Mouse (Mus musculus) liver, embryonic 13.5 days (tissue): Measurements from ENCODE around the gene Thada. TPM values are rescaled to one million over a fixed set of nuclear protein-coding genes. Genes with fewer than 3 reads are reported as not detected.

Experiments
- ATAC-seq: fragments of 200-750 bp; cut with Nextera tagmentation; 2 replicates; pipeline ENCODE4 v1.8.0; 2017; ENCODE audit warnings: low read depth, mild to moderate bottlenecking, moderate number of reproducible peaks, moderate library complexity
- DNase-seq: peaks from one replicate; pipeline ENCODE4 v3.0.0; 2022
- H3K27ac ChIP-seq: fragments of 300-500 bp; sonication (generic); 2 replicates; pipeline ENCODE4 v1.5.1; 2015; ENCODE audit warnings: moderate library complexity, mild to moderate bottlenecking, inconsistent platforms
- H3K27me3 ChIP-seq: fragments of 300-500 bp; sonication (generic); 2 replicates; pipeline ENCODE4 v1.6.1; 2015; ENCODE audit warnings: mild to moderate bottlenecking, inconsistent platforms
- H3K36me3 ChIP-seq: fragments of 300-500 bp; sonication (generic); 2 replicates; pipeline ENCODE4 v1.6.1; 2015; ENCODE audit warnings: mild to moderate bottlenecking, inconsistent platforms
- H3K4me1 ChIP-seq: fragments of 300-500 bp; sonication (generic); replicated peaks from 2 replicates; pipeline ENCODE4 v1.6.1; 2015; ENCODE audit warnings: inconsistent platforms
- H3K4me2 ChIP-seq: fragments of 300-500 bp; sonication (generic); 2 replicates; pipeline ENCODE4 v1.6.1; 2015; ENCODE audit warnings: inconsistent platforms, mild to moderate bottlenecking, moderate library complexity
- H3K4me3 ChIP-seq: fragments of 300-500 bp; sonication (generic); replicated peaks from 2 replicates; pipeline ENCODE4 v1.5.1; 2015; ENCODE audit warnings: mild to moderate bottlenecking, inconsistent platforms
- H3K9ac ChIP-seq: fragments of 300-500 bp; sonication (generic); 2 replicates; pipeline ENCODE4 v1.6.1; 2015; ENCODE audit warnings: mild to moderate bottlenecking, inconsistent platforms
- H3K9me3 ChIP-seq: fragments of 300-500 bp; sonication (generic); replicated peaks from 2 replicates; pipeline ENCODE4 v1.6.1; 2016; ENCODE audit warnings: inconsistent platforms
- WGBS: fragments of 180-500 bp; shearing (Covaris S2); methylation state at CpG from one replicate; pipeline ENCODE4 v1.1.7; 2015; ENCODE audit not compliant: insufficient replicate concordance; 5-methylcytosine and 5-hydroxymethylcytosine counted together
- polyA plus RNA-seq: library from polyadenylated mRNA; unstranded; fragments of >200 nt; fragmentation: Nextera tagmentation; extraction: Ambion mirVana; gene quantifications from 2 replicates; pipeline ENCODE4 v1.2.1, GENCODE M21; 2015

Gene Thada
- polyA plus RNA-seq, 1 experiment from 2014 or later: 3.0 TPM

DNA sequence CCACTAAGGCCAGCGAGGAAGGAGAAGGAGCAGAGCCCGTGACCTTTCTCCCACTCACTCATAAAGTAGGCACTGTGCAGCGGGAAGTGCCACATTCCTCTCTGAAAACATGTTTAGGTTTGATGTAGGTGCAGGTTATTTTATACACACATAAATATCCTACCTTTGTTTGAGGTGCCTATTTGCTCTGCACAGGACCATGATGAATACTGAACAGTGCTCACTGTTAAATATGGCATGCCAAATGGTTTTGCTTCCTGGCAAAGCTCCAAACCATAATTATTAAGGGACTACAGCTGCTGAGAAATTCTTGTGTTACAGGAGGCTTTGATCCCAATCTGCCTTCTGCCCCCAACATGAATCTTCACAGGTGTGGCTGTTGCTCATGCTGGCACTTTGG lies 259.8 kb downstream of the Thada start:
- Histone ChIP-seq H3K4me2 (no peak overlapping the region), H3K27me3 (no peaks in the 10 kb centered on the region), H3K4me1 (peaks cover 6% of the 10 kb centered on the region), H3K9ac (no peak overlapping the region), H3K36me3 (peaks cover 19% of the 10 kb centered on the region; the same call in 1 of the 2 replicates), H3K27ac (no peak overlapping the region), H3K9me3 (no peaks in the 10 kb centered on the region), H3K4me3 (no peak overlapping the region)
- 79% methylated on average over 3 of the region's 3 CpGs for WGBS
- DNase-seq: no peak
- ATAC-seq: no peak

DNA sequence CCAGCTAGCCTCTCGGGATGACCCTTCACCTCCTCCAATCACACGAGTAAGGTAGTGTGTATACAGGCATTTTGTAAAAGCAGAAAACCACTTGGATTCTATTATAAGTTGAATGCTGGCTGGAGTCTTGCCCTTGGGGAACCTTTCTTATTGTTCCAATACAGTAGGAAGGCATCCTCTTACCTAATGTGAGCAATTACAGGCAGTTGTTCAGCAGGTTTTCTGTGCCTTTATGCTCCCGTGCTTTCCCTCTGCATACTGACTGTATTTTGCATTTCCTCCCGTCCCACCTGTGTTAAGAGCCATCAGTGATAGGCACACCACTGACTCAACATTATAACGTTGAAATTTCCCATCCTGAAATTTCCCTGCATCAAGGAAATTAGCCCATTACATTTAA lies 261.0 kb downstream of the Thada start:
- DNase-seq (no peak), ATAC-seq (no peak)
- H3K27ac ChIP-seq: no peak overlapping the region

DNA sequence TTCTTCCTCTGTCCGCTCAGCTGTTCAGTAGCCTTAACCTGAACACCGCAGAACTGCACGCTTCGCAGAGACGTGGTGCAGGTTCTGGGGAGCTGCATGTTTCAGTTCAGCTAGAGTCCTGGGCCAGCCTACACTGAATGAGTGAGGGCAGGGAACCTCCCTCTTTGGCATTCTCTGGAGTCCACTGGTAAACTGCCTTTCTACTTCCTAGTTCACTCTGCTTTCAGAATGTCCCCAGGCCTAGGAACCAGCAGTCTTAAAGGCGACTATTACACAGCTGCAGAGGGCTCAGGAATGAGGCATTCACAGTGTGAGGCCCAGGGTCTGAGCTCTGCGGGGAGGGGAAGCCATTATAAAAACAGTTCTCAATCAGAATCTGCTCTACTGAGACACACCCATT lies 262.7 kb downstream of the Thada start:
- Histone ChIP-seq H3K4me2 (no peak overlapping the region), H3K36me3 (peaks cover 17% of the 10 kb centered on the region; the same call in 1 of the 2 replicates), H3K9me3 (no peaks in the 10 kb centered on the region), H3K27me3 (no peaks in the 10 kb centered on the region), H3K4me1 (peaks cover 8% of the 10 kb centered on the region), H3K9ac (no peak overlapping the region), H3K27ac (no peak overlapping the region), H3K4me3 (no peak overlapping the region)
- DNase-seq (no peak), ATAC-seq (no peak)
- 80% methylated on average over 7 of the region's 7 CpGs for WGBS

More for the DNA sequence above, 261.0 kb downstream of the Thada start:
- H3K4me1 ChIP-seq: peaks cover 6% of the 10 kb centered on the region
- no peaks in the 10 kb centered on the region for H3K9me3 ChIP-seq
- H3K27me3 ChIP-seq: no peaks in the 10 kb centered on the region
- H3K4me3 ChIP-seq: no peak overlapping the region
- no peak overlapping the region for H3K4me2 ChIP-seq
- whole genome bisulfite sequencing: 71% methylated on average over 5 of the region's 5 CpGs
- H3K36me3 ChIP-seq: peaks cover 17% of the 10 kb centered on the region; the same call in 1 of the 2 replicates
- H3K9ac ChIP-seq: no peak overlapping the region

DNA sequence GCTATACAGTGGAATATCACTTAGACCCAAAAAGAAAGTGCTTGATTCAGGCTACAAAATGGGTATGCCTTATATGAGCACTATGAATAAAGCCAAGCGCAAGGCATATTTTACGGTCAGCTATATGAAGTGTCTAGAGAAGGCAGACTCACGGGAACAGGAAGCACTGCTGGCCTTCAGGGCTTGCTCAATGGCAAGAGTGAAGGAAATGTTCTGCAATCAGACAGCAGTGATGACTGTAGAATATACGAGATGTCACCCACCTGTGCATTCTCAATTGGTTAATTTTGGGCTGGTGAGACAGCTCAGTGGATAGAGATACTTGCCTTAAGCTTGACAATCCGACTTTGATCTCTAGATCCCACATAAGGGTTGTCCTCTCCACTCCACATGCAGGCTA lies 264.8 kb downstream of the Thada start:
- 79% methylated on average over 5 of the region's 5 CpGs for WGBS
- ATAC-seq (no peak), DNase-seq (no peak)
- no peak overlapping the region for H3K4me3 ChIP-seq
- no peaks in the 10 kb centered on the region for H3K27me3 ChIP-seq
- no peak overlapping the region for H3K27ac ChIP-seq
- peaks cover 9% of the 10 kb centered on the region; the same call in 1 of the 2 replicates for H3K36me3 ChIP-seq
- no peaks in the 10 kb centered on the region for H3K9me3 ChIP-seq
- peaks cover 12% of the 10 kb centered on the region for H3K4me1 ChIP-seq
- no peak overlapping the region for H3K4me2 ChIP-seq
- H3K9ac ChIP-seq: no peak overlapping the region

DNA sequence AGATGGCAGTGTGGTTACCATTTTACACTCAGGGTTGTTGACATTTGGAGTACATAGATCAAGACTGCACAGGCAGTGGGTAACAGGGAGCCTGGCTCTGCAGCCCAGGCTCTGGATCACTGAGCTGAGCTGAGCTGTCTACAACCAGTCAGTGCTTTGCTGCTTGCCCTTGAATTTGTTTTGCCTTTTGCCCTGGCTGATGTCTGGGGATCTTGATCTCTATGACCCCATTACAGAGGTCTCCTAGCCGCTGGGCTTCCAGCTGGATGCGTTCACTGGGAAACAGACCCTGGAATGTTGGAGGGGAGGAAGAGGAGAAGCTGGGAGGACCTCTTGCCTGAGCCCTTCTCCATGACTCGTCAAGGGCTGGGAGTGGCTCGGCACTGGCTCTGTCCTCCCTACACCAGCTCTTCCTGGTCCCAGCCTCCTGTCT lies 268.1 kb downstream of the Thada start:
- DNase-seq: no peak
- WGBS: 70% methylated on average over 4 of the region's 4 CpGs
- ATAC-seq: no peak; the same call in 1 of the 2 replicates
- no peak overlapping the region for H3K4me2 ChIP-seq
- peaks cover 5% of the 10 kb centered on the region for H3K36me3 ChIP-seq
- H3K9ac ChIP-seq: no peak overlapping the region
- no peaks in the 10 kb centered on the region for H3K9me3 ChIP-seq
- no peak overlapping the region for H3K4me3 ChIP-seq
- no peaks in the 10 kb centered on the region for H3K27me3 ChIP-seq
- peaks cover 9% of the 10 kb centered on the region for H3K4me1 ChIP-seq
- no peak overlapping the region; the same call in 1 of the 2 replicates for H3K27ac ChIP-seq

DNA sequence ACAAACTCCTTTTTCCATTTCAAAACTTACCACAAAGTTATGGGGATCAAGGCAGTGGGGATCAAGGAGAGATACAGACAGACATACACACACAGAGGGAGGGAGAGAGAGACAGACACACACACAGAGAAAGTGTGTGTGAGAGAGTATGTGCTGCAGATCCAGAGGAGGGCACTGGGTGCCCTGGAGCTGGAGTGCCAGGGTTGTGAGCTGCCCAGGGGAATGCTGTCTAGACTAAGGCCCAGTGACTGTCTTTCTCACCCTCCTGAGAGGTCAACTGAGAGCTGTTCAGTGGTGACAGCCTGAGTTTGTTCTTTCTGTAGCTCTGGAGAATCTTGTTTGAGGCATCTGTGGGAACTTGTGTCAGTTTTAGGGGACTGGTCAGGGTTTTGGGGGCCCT lies 269.7 kb downstream of the Thada start:
- H3K27me3 ChIP-seq: no peaks in the 10 kb centered on the region

DNA sequence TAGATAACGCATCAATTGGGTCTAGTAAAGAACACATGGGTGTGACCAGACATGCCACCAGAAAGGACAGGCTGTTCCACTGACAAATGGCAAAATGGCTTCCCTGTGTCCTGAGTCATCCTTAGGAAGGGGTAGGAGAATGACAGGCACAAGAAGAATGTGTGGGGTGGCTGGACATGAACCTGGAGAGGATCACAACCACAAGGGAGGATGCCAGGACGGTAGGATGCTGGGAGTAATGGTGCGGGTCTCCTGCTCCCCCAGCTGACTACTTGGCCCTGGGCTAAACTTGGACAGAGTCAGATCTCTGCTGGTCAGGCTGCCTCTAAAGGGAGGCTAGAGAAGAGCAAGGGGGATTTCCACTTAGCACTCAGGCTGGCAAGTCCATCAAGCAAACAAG lies 270.2 kb downstream of the Thada start:
- whole genome bisulfite sequencing: 76% methylated on average over 3 of the region's 3 CpGs
- no peaks in the 10 kb centered on the region for H3K9me3 ChIP-seq
- DNase-seq: no peak

More for the DNA sequence above, 269.7 kb downstream of the Thada start:
- Histone ChIP-seq H3K27ac (no peak overlapping the region), H3K9me3 (no peaks in the 10 kb centered on the region), H3K4me2 (no peak overlapping the region), H3K36me3 (peaks cover 19% of the 10 kb centered on the region), H3K4me1 (peaks cover 9% of the 10 kb centered on the region), H3K4me3 (no peak overlapping the region), H3K9ac (no peak overlapping the region)
- ATAC-seq: no peak
- no peak for DNase-seq

DNA sequence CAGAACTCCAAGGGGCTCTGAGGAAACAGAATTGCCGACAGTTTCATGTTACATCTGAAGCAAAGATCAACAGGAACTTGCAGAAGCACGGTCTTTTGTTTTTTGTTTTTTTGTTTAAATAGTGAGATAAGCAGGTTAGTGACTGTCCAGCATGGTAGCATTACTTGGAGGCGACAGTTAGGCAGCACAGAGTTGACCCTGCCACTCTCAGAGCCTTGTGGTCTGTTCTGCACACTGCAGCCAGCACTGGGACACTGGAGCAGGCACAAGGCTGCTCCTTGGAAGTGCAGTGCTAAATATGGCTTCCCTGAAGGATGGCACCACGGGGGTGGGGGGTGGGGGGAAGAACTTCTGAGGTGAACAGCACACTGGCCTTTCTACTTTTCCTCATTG lies 271.0 kb downstream of the Thada start:
- DNase-seq (no peak), ATAC-seq (no peak)
- no peak overlapping the region for H3K27ac ChIP-seq
- peaks cover 20% of the 10 kb centered on the region for H3K4me1 ChIP-seq
- peaks cover 24% of the 10 kb centered on the region for H3K36me3 ChIP-seq
- H3K4me2 ChIP-seq: no peak overlapping the region
- 37% methylated on average over 4 of the region's 4 CpGs for WGBS
- H3K4me3 ChIP-seq: no peak overlapping the region
- H3K27me3 ChIP-seq: no peaks in the 10 kb centered on the region
- no peaks in the 10 kb centered on the region for H3K9me3 ChIP-seq
- no peak overlapping the region for H3K9ac ChIP-seq

More for the DNA sequence above, 270.2 kb downstream of the Thada start:
- peaks cover 12% of the 10 kb centered on the region for H3K4me1 ChIP-seq
- H3K27ac ChIP-seq: no peak overlapping the region
- no peak for ATAC-seq
- H3K9ac ChIP-seq: no peak overlapping the region
- no peak overlapping the region for H3K4me2 ChIP-seq
- peaks cover 19% of the 10 kb centered on the region for H3K36me3 ChIP-seq
- no peaks in the 10 kb centered on the region for H3K27me3 ChIP-seq
- no peak overlapping the region for H3K4me3 ChIP-seq

DNA sequence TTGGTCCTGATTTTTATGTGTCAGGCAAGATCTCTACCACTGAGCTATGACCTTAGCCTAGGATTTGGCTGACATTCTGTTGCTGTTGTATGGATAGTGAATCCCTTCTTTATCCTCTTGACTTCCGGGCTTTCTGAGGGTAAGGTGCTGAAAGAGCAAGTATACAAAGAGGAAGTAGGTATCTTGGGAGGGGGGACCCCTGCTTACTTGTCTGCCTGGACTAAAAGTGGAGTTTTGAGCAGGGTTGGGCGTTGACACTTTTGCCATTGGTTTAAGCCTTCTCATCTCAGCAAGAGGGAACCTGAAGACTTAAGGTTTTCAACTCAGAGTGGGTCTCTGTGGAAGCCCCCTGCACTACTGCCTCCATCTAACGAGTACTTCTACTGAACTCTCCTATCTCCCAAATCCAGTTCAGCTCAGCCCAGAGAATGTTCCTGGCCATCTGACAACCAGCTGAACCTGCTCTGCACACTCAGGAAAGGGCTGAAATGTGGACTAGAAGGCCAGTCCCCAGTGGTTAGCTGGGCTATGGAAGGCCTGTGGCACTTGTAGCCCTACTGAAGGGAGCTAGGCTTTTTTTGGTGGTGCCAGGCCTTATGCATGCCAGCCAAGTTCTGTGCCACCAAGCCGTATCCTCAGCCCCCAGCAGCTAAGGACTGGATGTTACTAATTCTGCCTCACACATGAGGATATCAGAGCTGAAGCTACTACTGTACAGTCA lies 271.6 kb downstream of the Thada start:
- no peak for DNase-seq
- no peaks in the 10 kb centered on the region for H3K27me3 ChIP-seq
- 72% methylated on average over 4 of the region's 4 CpGs for WGBS
- ATAC-seq: no peak
- no peak overlapping the region for H3K9ac ChIP-seq
- H3K9me3 ChIP-seq: no peaks in the 10 kb centered on the region
- no peak overlapping the region for H3K27ac ChIP-seq
- H3K36me3 ChIP-seq: peaks cover 27% of the 10 kb centered on the region
- no peak overlapping the region for H3K4me3 ChIP-seq
- peaks cover 26% of the 10 kb centered on the region for H3K4me1 ChIP-seq
- no peak overlapping the region for H3K4me2 ChIP-seq

DNA sequence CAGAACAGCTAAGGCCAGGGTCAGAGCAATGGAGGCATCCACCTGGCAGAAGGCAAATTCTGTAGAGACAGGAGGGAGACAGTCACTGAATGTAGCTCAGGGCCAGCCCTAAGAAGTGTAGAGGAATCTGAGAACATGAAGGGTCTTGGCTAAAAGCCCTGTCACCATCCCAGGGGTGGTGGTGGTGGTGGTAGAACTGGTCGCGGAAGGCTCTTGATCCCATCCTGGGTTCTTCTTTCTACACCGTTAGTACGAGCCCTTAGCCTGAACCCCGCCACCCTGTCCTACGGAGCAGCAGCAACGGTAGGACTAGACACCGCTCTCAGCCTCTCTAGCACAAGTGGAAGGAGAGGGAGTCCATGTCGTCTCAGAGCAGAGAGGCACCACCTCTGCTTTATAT lies 272.6 kb downstream of the Thada start:
- no peak for DNase-seq
- 88% methylated on average over 9 of the region's 9 CpGs for WGBS

DNA sequence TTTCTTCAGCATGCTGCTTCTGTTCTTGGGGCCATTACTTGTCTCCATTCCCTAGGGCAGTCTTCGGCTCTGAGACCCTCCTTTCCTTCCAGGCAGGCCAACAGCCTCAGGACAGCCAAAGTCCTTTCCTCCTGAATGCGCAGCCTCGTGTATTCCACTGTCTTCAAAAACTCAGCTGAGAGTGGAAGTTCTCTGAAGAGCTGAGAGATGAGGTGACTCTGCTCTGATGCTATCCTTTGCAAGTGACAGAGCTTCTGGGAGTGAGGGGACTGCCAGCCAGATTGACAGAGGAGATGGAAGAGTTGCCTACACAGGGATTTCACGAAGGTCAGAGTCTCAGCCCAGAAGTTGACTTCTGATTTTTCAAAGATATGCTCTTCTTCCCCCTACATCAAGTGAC lies 274.1 kb downstream of the Thada start:
- Histone ChIP-seq H3K27me3 (no peaks in the 10 kb centered on the region), H3K4me2 (no peak overlapping the region), H3K4me3 (no peak overlapping the region), H3K27ac (no peak overlapping the region), H3K9me3 (no peaks in the 10 kb centered on the region), H3K9ac (no peak overlapping the region), H3K36me3 (peaks cover 28% of the 10 kb centered on the region), H3K4me1 (peaks cover 32% of the 10 kb centered on the region)
- no peak for ATAC-seq
- no peak for DNase-seq
- WGBS: 78% methylated on average over 4 of the region's 4 CpGs

More for the DNA sequence above, 272.6 kb downstream of the Thada start:
- Histone ChIP-seq H3K36me3 (peaks cover 27% of the 10 kb centered on the region), H3K4me3 (no peak overlapping the region), H3K9ac (no peak overlapping the region), H3K9me3 (no peaks in the 10 kb centered on the region), H3K27ac (no peak overlapping the region; the same call in 1 of the 2 replicates), H3K4me2 (no peak overlapping the region), H3K4me1 (peaks cover 35% of the 10 kb centered on the region), H3K27me3 (no peaks in the 10 kb centered on the region)
- no peak for ATAC-seq

DNA sequence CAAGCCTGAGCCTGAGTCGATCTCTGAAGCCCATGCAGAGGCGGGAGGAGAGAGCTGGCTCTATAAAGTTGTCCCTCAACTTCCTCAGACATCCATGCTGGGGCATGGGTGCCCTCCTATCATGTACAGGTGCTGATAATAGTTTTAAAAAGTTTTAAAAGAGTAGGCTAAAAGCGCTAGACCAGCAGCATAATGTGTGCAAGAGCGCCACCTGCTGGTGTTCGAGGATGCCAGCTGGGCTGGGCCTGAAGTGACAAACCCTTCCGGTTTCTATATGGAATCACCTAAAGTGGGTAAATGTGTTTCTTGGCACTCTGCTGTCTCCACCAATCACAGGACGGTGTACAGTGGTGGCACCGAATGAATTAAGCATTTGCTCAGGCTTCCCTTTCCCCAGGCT lies 275.1 kb downstream of the Thada start:
- H3K9ac ChIP-seq: no peak overlapping the region
- peaks cover 39% of the 10 kb centered on the region for H3K4me1 ChIP-seq
- no peak overlapping the region for H3K4me3 ChIP-seq
- ATAC-seq (no peak), DNase-seq (peak; percentile 72)
- no peaks in the 10 kb centered on the region for H3K27me3 ChIP-seq
- H3K27ac ChIP-seq: peak overlapping the region; percentile 98; the same call in 1 of the 2 replicates
- peak overlapping the region; percentile 6; the same call in 1 of the 2 replicates for H3K4me2 ChIP-seq
- H3K36me3 ChIP-seq: peaks cover 38% of the 10 kb centered on the region
- H3K9me3 ChIP-seq: no peaks in the 10 kb centered on the region
- WGBS: 19% methylated on average over 8 of the region's 8 CpGs
